Mouse (Mus musculus): ENCODE results near the gene St7l. TPM values are rescaled to one million over a fixed set of nuclear protein-coding genes. Genes with fewer than 3 reads are reported as not detected.

St7l gene
- 42.7 TPM for polyA plus RNA-seq (2017; shearing (Covaris generic))

DNA sequence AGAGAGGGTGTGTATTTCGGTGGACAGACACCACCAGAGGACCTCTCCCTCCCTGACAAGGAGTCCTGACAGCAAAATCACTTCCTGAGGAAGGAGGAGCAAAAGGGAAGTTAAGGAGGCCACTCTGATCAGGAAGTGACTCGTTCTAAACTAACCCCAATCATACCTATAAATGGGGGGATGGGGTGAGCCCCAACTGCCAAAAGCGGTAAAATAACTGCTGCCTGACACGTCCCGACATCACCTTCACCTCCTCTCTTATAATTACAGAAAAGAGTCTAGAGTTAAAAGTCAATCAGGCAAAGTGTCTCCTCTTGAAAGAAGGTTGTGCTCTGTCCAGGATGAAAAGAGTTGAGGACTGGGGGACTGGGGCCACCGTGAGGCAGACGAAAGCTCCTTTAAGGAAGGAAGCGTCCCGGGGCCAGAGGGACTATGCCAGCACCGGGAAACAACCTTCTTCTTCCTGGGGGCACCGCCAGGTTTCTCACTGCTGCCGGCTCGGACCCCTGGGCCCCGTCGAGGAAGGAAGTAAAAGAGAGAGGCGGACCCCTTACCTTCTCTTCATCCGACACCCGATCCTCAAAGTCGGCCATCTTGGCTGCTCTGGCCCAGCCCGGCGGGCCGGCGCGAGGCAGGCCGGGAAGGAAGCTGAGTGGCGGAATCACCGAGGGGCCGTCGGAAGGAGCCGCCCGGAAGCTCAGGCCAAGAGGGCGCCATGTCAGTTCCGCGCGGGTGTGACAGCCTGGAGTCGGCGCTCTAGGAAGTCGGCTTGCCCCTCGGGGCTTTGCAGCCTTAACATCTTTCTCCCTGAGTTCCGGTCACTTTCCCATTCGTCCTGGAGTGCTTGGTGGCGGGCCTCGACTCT lies at the start of gene St7l, which contains the start of gene Capza1:
Gene St7l, plus strand, starts transcription at position 220 of the 865 bp plus-strand sequence.
Gene Capza1, minus strand, starts transcription at position 720 of the 865 bp plus-strand sequence.

GRCm38 (mm10) chr3:104817991-104818748 lies 45.6 kb upstream of the St7l start, which contains the start of gene Mov10:
TSS of gene Mov10 (minus strand) at chr3:104818563.

GRCm38 (mm10) chr3:104961066-104962059 lies 97.6 kb downstream of the St7l start, which contains the start of gene Wnt2b:
TSS of gene Wnt2b (minus strand) at chr3:104961921.

Other genes starting within 250 kb of the St7l start
- gene Slc16a1, start 225.3 kb upstream of the St7l start, polyA plus RNA-seq (2017; shearing (Covaris generic)): 23.6 TPM
- gene Ppm1j, start 82.9 kb upstream of the St7l start, polyA plus RNA-seq (2017; shearing (Covaris generic)): 74.4 TPM
- 2.0 TPM for gene Fam19a3, start 82.2 kb upstream of the St7l start, polyA plus RNA-seq (2017; shearing (Covaris generic))
- gene Rhoc, start 75.6 kb upstream of the St7l start, polyA plus RNA-seq (2017; shearing (Covaris generic)): 10.1 TPM
- 52.1 TPM for gene Mov10, start 45.4 kb upstream of the St7l start, polyA plus RNA-seq (2017; shearing (Covaris generic))
- 468 TPM for gene Capza1, start 500 bp downstream of the St7l start, polyA plus RNA-seq (2017; shearing (Covaris generic))
- gene Wnt2b, start 97.9 kb downstream of the St7l start, polyA plus RNA-seq (2017; shearing (Covaris generic)): 0.28 TPM
- 0.11 TPM for gene Cttnbp2nl, start 189.1 kb downstream of the St7l start, polyA plus RNA-seq (2017; shearing (Covaris generic))
- gene 4930564D02Rik, start 202.8 kb downstream of the St7l start, polyA plus RNA-seq (2017; shearing (Covaris generic)): not detected

Data from CD4-positive, CD25-positive, alpha-beta regulatory T cell (primary cell).